Mouse (Mus musculus): ENCODE data around the gene Tmem140.
A peak's percentile ranks its signal among the peaks of the same experiment; 100 is the strongest.

Tmem140 gene

DNA sequence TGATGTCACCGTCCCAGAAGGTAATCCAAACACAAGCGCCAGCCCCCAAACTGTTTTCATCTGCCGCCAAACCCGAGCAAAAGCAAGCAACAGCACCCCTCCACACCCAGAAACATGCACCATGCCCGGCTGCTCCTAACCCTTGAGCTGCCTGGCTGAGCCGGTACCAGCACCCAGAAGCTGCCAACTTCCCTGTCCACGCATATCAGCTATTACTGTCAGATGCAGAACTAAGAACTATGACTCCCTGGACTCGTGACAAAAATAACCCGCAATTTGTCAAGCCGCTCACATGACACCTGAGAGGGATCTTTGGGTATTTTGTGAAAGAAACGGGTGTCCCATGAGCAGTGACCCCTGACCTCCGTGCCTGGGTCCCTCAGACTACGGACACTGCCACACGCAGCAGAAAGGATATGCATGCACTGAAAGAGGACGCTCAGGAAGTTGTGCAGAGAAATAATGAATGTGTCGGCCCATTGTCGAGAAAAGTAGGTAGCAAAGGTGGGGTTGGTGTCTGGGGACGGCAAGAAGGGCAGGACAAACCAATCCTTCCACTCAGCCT, 44.8 kb downstream of the Tmem140 start:
- no peak for DNase-seq (ENCODE audit: extremely low spot score, low spot score)

DNA sequence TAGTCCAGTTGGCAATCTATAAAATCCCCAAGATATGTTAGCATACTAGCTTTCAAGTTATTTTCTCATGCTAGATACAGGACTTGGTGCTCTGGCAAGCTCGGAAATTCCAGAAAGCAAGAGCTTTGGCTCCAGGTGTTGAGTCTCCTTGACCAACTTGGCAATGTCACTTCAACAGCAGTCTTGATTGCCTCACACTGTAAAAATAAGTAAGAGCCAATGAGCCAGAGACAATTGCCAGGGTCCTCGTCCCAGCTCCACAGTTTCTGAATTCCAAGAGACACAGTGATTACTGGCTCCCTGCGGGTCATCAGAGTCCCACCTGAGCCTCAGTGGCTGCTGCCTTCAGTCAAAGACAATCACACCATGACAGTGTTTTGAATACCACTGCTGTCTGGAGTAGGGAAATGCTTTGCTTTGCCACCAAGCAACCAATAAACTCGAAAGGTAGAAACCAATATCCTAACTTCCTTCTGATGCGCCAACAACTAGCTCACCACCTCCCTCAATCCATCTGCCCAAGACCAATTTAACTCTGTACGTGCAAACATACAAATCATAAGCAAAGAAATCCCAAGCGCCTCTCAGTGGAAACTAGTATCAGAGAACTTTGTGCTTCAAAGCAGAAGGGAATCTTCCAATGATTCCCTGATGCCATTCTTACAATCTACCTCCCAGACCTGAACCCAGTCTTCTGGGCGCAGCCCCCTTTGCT, 46.8 kb downstream of the Tmem140 start:
- no peak for DNase-seq (ENCODE audit: extremely low spot score, low spot score)

DNA sequence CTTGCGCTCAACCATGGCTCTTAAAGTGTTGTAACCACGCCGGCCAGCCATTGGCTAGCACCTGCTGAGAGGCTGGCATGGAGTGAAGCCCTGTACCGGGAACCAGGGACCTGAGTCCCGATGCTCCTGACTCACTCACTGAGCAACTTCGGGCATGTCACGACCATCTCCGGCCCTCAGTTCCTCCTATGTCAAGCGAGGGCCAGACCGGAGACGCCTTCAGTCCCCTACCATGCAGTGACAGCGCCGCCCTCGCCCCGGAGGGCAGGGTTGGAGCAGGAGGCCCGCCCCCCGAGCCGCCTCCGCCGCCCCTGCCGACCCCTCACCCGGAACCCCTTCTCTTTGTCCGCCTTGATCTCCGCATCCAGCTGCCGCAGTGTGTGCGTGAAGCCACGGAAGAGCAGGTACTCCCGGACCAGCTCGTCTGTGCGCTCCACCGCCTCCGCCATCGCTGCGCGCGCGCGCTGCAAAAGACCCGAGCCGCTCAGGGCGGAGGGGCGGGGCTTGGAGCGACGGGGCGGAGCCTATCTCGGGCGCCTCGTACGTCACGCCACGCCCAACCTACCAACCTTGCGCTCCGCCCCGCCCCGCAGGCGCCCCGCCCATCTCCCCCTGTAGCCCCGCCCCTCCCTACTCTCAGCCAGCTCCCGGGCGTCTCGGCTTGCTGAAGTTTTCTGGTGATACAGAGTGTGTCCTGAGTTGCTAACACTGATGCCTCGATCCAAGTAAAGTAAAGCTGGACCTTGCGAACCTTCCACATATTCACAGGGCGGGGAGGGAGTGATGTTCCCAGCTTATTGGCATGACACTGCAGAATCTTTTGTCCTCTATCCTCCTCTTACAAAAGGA, 47.6 kb downstream of the Tmem140 start, which contains the start of gene Wdr91:
TSS of gene Wdr91 (minus strand) at position 506 of the 849 bp plus-strand sequence.
- DNase-seq (ENCODE audit: extremely low spot score, low spot score): peak; percentile 96

DNA sequence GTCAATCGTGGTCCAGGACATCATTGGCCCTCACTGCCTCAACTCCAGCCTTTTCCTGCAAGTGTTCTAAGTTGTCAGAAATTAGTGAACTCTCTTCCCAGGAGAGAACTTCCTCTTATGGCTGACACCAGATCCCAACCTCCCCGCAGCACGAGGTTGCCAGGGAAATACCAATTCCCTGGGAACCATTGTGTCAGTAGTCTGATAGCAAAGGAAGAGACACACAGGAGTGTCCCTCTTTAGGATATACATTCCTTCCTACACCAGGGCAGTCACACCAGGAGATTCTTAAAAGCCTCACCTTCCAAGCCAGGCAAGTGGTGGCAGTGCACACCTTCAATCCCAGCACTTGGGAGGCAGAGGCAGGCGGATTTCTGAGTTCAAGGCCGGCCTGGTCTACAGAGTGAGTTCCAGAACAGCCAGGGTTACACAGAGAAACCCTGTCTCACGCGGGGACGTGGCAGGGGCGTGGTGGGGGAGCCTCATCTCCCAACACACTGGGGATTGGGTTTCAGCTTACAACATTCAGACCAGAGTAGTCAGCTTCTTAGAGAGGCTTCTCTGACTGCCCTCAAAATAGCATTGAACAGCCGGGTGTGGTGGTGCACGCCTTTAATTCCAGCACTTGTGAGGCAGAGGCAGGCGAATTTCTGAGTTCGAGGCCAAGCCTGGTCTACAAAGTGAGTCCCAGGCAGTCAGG, 50.5 kb downstream of the Tmem140 start:
- DNase-seq (ENCODE audit: extremely low spot score, low spot score): no peak

DNA sequence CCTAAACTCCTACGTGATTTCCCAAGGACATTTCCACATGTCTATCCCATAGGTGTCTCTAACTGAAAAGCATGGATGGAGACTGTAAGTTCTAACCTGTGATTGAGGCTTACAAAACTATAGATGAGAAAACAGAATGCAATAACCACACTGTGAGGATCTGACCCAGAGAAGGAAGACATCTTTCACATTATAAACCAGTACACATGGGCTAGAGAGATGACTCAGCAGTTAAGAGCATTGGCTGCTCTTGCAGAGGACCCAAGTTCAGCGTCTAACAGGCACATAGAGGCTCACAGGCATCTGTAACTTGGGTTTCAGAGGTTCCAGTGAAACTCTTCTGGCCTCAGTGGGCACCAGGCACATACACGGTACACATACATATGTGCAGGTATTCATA, 51.5 kb downstream of the Tmem140 start:
- DNase-seq (ENCODE audit: extremely low spot score, low spot score): no peak

DNA sequence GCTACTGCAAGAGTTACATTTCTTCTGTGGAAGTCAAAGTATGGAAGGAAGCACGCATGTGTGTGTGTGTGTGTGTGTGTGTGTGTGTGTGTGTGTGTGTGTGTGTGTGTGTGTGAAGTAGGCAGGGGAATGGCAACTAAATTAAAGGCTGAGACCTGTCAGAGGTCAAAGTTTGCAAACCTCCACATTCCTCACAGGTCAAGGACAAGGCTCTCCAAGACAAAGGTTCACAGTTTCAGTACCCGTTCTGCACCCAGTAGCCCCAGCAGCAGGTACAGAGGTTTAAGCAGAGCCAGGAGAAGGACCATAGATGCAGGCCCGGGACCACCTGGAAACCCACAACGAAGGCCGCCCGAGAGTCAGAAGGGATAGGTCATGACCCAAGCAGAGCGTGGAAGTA, 56.2 kb downstream of the Tmem140 start:
- DNase-seq (ENCODE audit: extremely low spot score, low spot score): no peak

DNA sequence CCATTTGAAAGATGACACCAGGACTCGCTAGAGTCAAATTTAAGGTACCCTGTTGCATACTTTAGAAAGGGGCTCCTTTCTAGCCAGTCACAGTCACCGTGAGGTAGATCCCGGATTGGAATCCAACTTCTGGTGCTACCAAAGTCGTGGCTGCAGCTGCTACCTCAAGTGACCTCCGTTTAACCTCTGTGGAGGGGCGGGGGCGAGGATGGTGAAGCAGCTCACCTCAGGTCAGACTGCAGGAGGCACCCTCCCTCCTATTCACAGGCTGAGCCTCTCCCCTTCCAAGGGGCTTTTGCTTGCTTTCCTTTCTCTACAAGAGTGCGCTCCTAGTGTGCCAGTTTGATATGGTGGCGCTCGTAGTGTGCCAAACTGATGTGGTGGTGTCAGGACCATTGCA, 57.0 kb downstream of the Tmem140 start, which contains the start of gene Stra8:
TSS of gene Stra8 (plus strand) at position 208 of the 400 bp plus-strand sequence.
- no peak for DNase-seq (ENCODE audit: extremely low spot score, low spot score)

DNA sequence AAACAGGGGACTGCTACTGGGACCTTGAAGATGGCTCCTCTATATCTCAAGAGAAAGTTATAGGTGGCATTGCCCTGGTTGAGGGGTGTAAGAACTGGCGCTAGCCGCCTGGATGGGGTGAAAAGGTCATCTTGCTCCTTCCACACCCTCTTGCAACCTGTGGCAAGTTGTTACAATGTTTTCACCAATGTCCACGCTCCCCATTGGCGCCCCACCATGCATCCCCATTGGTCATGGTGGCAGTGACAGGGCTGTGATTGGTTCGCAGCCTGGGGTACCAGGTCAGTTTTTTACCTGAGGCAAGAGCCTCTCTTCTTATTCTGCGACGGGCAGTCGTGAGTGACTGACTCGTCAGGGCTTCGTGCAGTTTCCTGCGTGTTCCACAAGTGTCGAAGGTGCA, 57.7 kb downstream of the Tmem140 start:
- DNase-seq (ENCODE audit: extremely low spot score, low spot score): no peak

DNA sequence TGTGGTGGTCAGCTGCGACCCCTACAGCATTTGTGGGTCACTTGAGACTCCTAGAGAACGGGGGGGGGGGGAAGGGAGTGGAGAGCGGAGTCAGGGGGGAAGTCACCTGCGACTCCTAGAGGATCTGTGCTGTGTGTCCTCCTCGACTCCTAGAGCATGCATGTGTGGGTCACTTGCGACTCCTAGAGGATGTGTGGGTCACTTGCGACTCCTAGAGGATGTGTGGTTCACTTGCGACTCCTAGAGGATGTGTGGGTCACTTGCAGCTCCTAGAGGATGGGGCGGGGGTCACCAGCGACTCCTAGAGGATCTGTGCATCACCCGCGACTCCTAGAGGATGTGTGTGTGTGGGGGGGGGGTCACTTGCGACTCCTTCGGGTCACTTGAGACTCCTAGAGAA, 59.0 kb downstream of the Tmem140 start:
- peak; percentile 25 for DNase-seq (ENCODE audit: extremely low spot score, low spot score)

Measured in neural tube, embryonic 10.5 days (tissue).